Mouse (Mus musculus) kidney, embryonic 16.5 days (tissue): ENCODE measurements around the gene Hoxa2. TPM values are rescaled to one million over a fixed set of nuclear protein-coding genes. Genes with fewer than 3 reads are reported as not detected.
A peak's percentile ranks its signal among the peaks of the same experiment; 100 is the strongest.

Experiments
- ATAC-seq: fragments of 200-750 bp; cut with Nextera tagmentation; 2 replicates; pipeline ENCODE4 v1.8.0; 2017; ENCODE audit warnings: moderate TSS enrichment; ENCODE audit not compliant: low FRiP score, low TSS enrichment
- H3K27ac ChIP-seq: fragments of 300-500 bp; sonication (generic); 2 replicates; pipeline ENCODE4 v1.5.1; 2014; ENCODE audit warnings: low read length
- H3K27me3 ChIP-seq: fragments of 300-500 bp; sonication (generic); 2 replicates; pipeline ENCODE4 v1.6.1; 2014; ENCODE audit warnings: low read length, control low read depth, mixed read lengths; ENCODE audit not compliant: insufficient read depth
- H3K36me3 ChIP-seq: fragments of 300-500 bp; sonication (generic); 2 replicates; pipeline ENCODE4 v1.6.1; 2014; ENCODE audit warnings: low read length, control low read depth, mixed read lengths; ENCODE audit not compliant: insufficient read depth
- H3K4me1 ChIP-seq: fragments of 300-500 bp; sonication (generic); 2 replicates; pipeline ENCODE4 v1.6.1; 2014; ENCODE audit warnings: low read length, control low read depth, mixed read lengths; ENCODE audit not compliant: insufficient read depth
- H3K4me2 ChIP-seq: fragments of 300-500 bp; sonication (generic); replicated peaks from 2 replicates; pipeline ENCODE4 v1.6.1; 2014; ENCODE audit warnings: low read depth, low read length
- H3K4me3 ChIP-seq: fragments of 300-500 bp; sonication (generic); 2 replicates; pipeline ENCODE4 v1.5.1; 2014; ENCODE audit warnings: mild to moderate bottlenecking, low read length
- H3K9ac ChIP-seq: fragments of 300-500 bp; sonication (generic); replicated peaks from 2 replicates; pipeline ENCODE4 v1.6.1; 2014; ENCODE audit warnings: low read length
- H3K9me3 ChIP-seq: fragments of 300-500 bp; sonication (generic); 2 replicates; pipeline ENCODE4 v1.6.1; 2016; ENCODE audit warnings: low read length, control low read depth
- WGBS: fragments of 180-500 bp; shearing (Covaris S2); extraction: QIAGEN DNeasy Blood & Tissue Kit; methylation state at CpG from one replicate; pipeline ENCODE4 v1.1.7; 2014; 5-methylcytosine and 5-hydroxymethylcytosine counted together
- polyA plus RNA-seq: library from polyadenylated mRNA; unstranded; fragments of >200 nt; fragmentation: Nextera tagmentation; extraction: Ambion mirVana; gene quantifications from 2 replicates; pipeline ENCODE4 v1.2.1, GENCODE M21; 2015

The Hoxa2 gene
- polyA plus RNA-seq, 1 experiment from 2014 or later = 2.1 TPM

DNA sequence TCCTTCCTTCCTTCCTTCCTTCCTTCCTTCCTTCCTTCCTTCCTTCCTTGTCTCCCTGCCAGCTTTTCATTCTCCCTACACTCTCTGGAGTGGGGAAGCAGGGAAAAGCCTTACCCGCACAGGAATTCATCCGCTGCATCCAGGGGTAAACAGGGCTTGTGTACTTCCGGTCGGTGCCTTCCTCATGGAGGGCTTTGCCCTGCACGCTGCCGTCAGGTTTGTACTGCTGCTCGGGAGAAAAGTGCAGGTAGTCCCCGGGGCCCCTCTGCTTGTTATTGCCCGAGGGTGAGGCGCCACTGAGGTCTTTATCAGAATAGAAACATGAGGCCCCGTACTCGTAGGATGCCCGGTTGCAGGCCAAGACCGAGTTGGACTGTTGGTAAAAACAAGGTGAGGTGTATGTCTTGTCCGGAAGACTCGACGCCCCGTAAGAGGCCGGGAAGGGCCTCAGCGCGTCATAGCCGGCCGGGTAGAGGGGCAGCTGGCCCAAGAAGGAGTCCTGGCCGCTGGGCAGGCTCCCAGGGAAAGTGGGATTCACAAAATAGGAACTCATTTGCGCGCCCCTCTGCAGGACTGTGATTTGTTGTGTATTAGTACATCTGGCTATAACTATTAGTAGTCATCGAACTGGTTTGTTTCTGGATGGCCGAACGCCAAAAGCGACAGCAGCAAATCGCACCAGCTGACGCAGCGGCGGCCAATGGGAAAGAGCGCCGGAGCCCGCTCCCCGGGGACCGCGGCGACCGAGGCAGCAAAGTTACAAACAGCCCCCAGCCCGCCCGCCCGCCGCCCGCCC lies 43.6 kb upstream of the Hoxa2 start, which contains the start of gene Hoxa6:
Gene Hoxa6 (minus strand): TSS at position 651 of the 796 bp plus-strand sequence.
- ATAC-seq = no peak; the same call in 1 of the 2 replicates
- peak within 1 kb of the TSS; percentile 84 for H3K27ac ChIP-seq
- H3K4me1 ChIP-seq = peaks cover 60% of the 10 kb centered on the region
- peak within 1 kb of the TSS; percentile 81 for H3K4me2 ChIP-seq
- peak within 1 kb of the TSS; percentile 80 for H3K4me3 ChIP-seq
- H3K36me3 ChIP-seq = peaks cover 8% of the 10 kb centered on the region; the same call in 1 of the 2 replicates
- 0 out of 2 replicates have a peak, but pooled peaks cover 4% of the 10 kb centered on the region for H3K27me3 ChIP-seq
- H3K9me3 ChIP-seq = no peaks in the 10 kb centered on the region
- 2% methylated on average over 46 of the region's 47 CpGs for WGBS
- H3K9ac ChIP-seq = peak within 1 kb of the TSS; percentile 75

DNA sequence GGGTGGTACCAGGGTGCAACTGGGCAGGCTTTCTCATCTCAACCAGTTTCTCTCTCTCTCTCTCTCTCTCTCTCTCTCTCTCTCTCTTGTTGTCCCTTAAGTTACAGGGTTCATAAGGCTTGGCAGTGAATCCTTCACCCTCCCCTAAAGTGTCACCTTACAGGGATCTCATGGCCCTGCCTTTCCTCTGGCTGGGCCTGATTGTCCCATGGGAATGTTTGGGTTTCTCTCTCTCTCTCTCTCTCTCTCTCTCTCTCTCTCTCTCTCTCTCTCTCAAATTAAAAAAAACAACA lies 43.0 kb upstream of the Hoxa2 start:
- Histone ChIP-seq H3K9ac (peak overlapping the region; percentile 62), H3K27me3 (0 out of 2 replicates have a peak, but pooled peaks cover 4% of the 10 kb centered on the region), H3K36me3 (peaks cover 8% of the 10 kb centered on the region; the same call in 1 of the 2 replicates), H3K4me3 (peak overlapping the region; percentile 55), H3K4me1 (peaks cover 64% of the 10 kb centered on the region), H3K4me2 (peak overlapping the region; percentile 81), H3K27ac (peak overlapping the region; percentile 56), H3K9me3 (no peaks in the 10 kb centered on the region)
- ATAC-seq = no peak

DNA sequence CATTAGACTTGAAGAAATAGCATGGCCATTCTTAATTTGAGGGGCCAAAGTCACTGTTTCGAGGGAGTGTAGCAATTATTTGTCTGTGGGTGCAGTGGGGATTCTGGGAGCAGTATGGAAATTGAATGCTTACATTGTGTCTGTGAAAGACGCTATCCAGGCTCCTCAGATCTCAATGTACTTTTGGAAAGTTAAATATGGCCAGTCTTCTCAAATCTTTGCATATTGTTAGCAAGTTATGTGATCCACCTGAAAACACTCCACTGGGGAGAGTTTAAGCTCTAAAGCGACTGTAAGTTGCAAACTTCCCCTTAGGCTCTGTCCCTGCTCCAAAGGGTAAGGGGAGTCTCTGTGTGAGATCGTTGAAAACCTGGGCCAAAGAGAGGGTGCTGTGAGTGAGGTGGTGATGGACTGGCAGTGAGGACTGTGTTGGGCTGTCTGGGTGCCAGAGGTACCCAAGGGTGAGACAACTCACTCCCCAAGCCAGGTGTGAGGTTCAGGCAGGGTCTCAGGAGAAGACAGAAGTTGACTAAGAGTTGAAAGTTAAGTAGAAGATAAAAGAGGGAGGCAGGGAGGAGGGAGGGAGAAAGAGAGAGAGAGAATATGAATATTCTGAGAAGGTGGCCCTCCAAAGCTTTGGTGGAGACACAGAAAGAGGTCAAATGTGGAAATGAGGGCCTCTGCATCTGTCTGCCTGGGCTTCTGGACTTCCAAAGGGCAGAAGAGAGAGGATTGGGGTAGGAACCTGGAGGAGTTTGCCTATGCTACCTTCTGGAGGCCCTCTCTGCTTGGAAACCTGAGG lies 42.5 kb upstream of the Hoxa2 start:
- 0 out of 2 replicates have a peak, but pooled peaks cover 4% of the 10 kb centered on the region for H3K27me3 ChIP-seq
- peak overlapping the region; percentile 55 for H3K4me3 ChIP-seq
- peak overlapping the region; percentile 81 for H3K4me2 ChIP-seq
- 18% methylated on average over 4 of the region's 4 CpGs for WGBS
- peaks cover 69% of the 10 kb centered on the region for H3K4me1 ChIP-seq
- H3K9me3 ChIP-seq = no peaks in the 10 kb centered on the region
- H3K36me3 ChIP-seq = peaks cover 8% of the 10 kb centered on the region; the same call in 1 of the 2 replicates
- peak overlapping the region; percentile 56 for H3K27ac ChIP-seq
- ATAC-seq = no peak
- H3K9ac ChIP-seq = peak overlapping the region; percentile 62

DNA sequence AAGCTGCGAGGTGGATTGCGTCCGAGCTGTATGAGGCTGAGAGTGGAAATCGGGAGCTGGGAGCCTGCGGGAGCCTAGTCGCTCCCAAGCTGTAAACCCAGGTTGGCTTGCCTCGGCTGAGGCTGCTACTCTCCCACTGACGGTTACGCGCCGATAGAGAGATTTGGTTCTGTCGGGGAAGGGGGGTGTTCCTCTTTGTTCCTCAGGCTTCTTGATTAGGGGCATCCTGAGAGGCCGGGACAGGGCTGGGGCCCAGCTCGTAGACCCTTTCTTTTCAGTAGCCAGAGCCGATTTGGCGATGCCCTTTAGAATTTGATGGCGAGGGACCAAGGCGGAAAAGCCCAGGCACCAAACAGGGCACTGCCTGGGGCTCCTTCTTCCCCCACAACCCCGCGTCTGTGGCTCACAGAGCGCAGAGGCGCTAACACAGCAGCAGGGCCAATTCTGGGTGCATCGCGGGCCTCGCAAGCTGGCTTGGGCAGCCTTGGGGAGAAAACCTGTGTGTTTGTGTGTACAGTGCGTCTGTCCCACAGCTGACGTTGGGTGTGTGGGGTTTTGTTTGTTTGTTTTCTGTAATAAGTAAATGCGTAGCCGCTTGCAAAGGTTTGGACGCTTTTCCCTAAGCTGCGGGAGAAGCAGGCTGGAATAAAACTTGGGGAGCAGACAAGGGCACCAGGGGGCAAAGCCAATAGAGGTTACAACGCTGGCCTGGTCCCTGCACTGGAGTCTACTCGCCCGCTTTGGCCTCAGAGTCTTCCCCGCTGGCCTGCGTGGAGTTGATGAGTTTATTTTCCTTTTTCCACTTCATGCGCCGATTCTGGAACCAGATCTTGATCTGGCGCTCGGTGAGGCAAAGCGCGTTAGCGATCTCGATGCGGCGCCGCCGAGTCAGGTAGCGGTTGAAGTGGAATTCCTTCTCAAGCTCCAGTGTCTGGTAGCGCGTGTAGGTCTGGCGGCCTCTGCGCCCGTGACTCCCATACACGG lies 41.3 kb upstream of the Hoxa2 start:
- Histone ChIP-seq H3K4me1 (peaks cover 77% of the 10 kb centered on the region), H3K9me3 (no peaks in the 10 kb centered on the region), H3K4me2 (peak overlapping the region; percentile 81), H3K27ac (peak overlapping the region; percentile 43), H3K27me3 (0 out of 2 replicates have a peak, but pooled peaks cover 6% of the 10 kb centered on the region), H3K4me3 (peak overlapping the region; percentile 55), H3K36me3 (peaks cover 17% of the 10 kb centered on the region; the same call in 1 of the 2 replicates), H3K9ac (peak overlapping the region; percentile 62)
- no peak for ATAC-seq
- 14% methylated on average over 55 of the region's 55 CpGs for WGBS

DNA sequence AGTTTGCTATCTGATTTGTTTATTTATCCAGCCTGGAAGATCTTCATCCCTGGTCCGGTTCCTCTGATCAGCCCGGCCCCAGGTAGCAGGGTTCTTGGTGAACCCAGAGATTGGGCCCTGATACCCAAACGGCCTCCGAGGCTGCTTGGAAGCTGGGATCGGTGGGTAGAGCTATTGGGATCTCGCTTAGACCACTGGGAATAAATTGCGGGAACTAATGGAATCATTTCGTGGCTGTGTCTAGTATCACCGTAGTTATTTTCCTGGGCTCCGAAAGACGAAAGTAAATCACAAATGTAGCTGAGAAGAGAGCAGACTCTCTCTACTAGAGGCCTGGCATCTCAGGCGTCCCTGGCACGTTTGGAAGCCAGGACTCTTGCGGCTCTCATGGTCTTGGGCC lies 40.6 kb upstream of the Hoxa2 start:
- Histone ChIP-seq H3K4me1 (peaks cover 82% of the 10 kb centered on the region), H3K4me2 (peak overlapping the region; percentile 81), H3K27ac (peak overlapping the region; percentile 43), H3K9me3 (no peaks in the 10 kb centered on the region), H3K36me3 (peaks cover 18% of the 10 kb centered on the region; the same call in 1 of the 2 replicates), H3K9ac (peak overlapping the region; percentile 62), H3K4me3 (peak overlapping the region; percentile 55), H3K27me3 (0 out of 2 replicates have a peak, but pooled peaks cover 5% of the 10 kb centered on the region)
- no peak for ATAC-seq
- 14% methylated on average over 14 of the region's 14 CpGs for WGBS

DNA sequence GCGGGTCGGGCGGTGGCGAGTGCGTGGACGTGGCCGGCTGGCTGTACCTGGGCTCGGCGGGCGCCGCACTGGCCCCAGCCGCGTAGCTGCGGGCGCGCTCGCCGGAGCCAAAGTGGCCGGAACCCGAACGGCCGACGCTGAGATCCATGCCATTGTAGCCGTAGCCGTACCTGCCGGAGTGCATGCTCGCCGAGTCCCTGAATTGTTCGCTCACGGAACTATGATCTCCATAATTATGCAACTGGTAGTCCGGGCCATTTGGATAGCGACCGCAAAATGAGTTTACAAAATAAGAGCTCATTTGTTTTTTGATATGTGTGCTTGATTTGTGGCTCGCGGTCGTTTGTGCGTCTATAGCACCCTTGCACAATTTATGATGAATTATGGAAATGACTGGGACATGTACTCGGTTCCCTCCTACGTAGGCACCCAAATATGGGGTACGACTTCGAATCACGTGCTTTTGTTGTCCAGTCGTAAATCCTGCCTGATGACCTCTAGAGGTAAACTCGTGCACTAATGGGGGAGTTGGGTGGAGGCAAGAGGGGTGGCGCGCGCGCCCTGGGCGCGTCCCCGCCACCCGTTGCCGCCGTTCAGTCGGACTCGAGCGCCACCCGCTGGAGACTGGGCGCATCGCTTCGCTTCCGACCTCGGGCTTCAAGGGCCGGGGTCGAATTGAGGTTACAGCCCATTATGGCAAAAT lies 39.6 kb upstream of the Hoxa2 start, which contains the start of gene Hoxa5:
Gene Hoxa5 (minus strand): TSS at position 538 of the 703 bp plus-strand sequence.
- Histone ChIP-seq H3K9me3 (no peaks in the 10 kb centered on the region), H3K4me1 (peaks cover 81% of the 10 kb centered on the region), H3K27ac (peak within 1 kb of the TSS; percentile 78), H3K4me3 (peak within 1 kb of the TSS; percentile 55), H3K4me2 (peak within 1 kb of the TSS; percentile 81), H3K9ac (peak within 1 kb of the TSS; percentile 78), H3K36me3 (peaks cover 18% of the 10 kb centered on the region; the same call in 1 of the 2 replicates), H3K27me3 (0 out of 2 replicates have a peak, but pooled peaks cover 5% of the 10 kb centered on the region)
- WGBS = under 1% methylated on average over 62 of the region's 65 CpGs
- peak; percentile 70 for ATAC-seq

DNA sequence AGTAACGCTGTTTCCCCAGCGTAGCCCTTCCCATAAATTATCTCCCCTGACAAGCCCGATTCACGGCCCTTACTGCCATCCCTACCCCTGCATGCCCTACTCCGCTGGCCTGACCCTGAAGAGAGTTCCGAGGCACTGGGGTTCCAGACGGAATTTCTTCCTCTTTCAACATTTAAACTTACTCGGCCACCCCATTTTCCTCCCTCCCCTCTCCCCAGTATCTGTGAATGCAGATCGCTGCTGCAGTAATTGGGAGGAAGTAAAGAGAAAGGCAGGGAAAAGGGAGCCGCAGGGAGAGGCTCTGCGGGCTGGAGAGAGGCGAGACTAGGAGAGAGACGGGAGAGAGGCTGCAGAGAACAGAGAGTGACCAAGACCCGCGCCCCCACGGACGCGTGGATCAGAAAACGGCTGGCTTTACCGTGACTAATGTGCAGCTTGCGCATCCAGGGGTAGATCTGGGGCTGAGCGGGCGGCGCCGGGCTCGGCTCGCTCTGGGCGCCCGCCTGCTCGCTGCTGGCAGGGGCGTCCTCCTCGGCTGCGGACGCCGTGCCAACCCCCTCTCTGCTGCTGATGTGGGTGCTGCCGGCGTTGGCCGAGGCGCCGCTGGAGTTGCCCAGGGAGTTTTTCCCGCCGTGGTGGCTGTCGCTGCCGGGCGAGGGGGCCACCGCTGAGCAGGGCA lies 38.9 kb upstream of the Hoxa2 start:
- peak overlapping the region; percentile 81 for H3K4me2 ChIP-seq
- H3K27me3 ChIP-seq = 0 out of 2 replicates have a peak, but pooled peaks cover 5% of the 10 kb centered on the region
- H3K36me3 ChIP-seq = peaks cover 18% of the 10 kb centered on the region; the same call in 1 of the 2 replicates
- peaks cover 85% of the 10 kb centered on the region for H3K4me1 ChIP-seq
- H3K9ac ChIP-seq = peak overlapping the region; percentile 78
- WGBS = 2% methylated on average over 33 of the region's 46 CpGs
- H3K4me3 ChIP-seq = peak overlapping the region; percentile 55
- ATAC-seq = no peak
- H3K9me3 ChIP-seq = no peaks in the 10 kb centered on the region
- peak overlapping the region; percentile 78 for H3K27ac ChIP-seq

DNA sequence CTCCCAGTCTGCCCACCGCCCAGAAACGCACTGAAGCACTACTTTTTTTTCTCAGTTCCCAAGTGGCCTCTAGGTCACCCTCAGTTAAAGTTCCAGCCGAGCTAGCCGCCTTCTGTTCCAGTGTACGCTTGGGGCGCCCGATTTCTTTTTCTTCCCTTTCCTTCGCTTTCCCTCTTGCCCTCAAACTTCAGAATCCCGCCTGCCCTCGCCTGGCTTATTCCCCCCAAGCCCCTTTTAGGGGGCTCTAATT lies 38.4 kb upstream of the Hoxa2 start:
- peak overlapping the region; percentile 78 for H3K9ac ChIP-seq
- H3K27ac ChIP-seq = peak overlapping the region; percentile 78
- 6% methylated on average over 10 of the region's 10 CpGs for WGBS
- H3K4me2 ChIP-seq = peak overlapping the region; percentile 81
- H3K36me3 ChIP-seq = peaks cover 18% of the 10 kb centered on the region; the same call in 1 of the 2 replicates
- H3K27me3 ChIP-seq = 0 out of 2 replicates have a peak, but pooled peaks cover 5% of the 10 kb centered on the region
- H3K4me1 ChIP-seq = peaks cover 85% of the 10 kb centered on the region
- no peak for ATAC-seq
- no peaks in the 10 kb centered on the region for H3K9me3 ChIP-seq
- peak overlapping the region; percentile 55 for H3K4me3 ChIP-seq
